Mouse (Mus musculus) olfactory bulb, adult 2 months (tissue): ENCODE results near the gene Mnd1. TPM values are rescaled to one million over a fixed set of nuclear protein-coding genes. Genes with fewer than 3 reads are reported as not detected.

Experiments
- H3K27ac ChIP-seq: fragments of 200-500 bp; 2 replicates; pipeline ENCODE4 v1.5.1; 2012; ENCODE audit warnings: low read depth, low read length; ENCODE audit not compliant: insufficient read depth
- H3K4me1 ChIP-seq: fragments of 200-500 bp; 2 replicates; pipeline ENCODE4 v1.6.1; 2012; ENCODE audit warnings: low read length; ENCODE audit not compliant: control insufficient read depth, insufficient read depth
- H3K4me3 ChIP-seq: fragments of 200-500 bp; 2 replicates; pipeline ENCODE4 v1.5.1; 2012; ENCODE audit warnings: mild to moderate bottlenecking, low read depth, low read length, moderate library complexity; ENCODE audit not compliant: insufficient read depth
- CTCF ChIP-seq: fragments of 200-500 bp; IDR thresholded peaks from 2 replicates; pipeline ENCODE4 v1.5.1; 2012; ENCODE audit warnings: low read depth, mild to moderate bottlenecking, low read length, moderate library complexity; ENCODE audit not compliant: insufficient read depth
- POLR2A ChIP-seq: fragments of 200-500 bp; IDR thresholded peaks from 2 replicates; pipeline ENCODE4 v1.6.1; 2012; ENCODE audit warnings: mild to moderate bottlenecking, low read depth, low read length, moderate library complexity; ENCODE audit not compliant: insufficient read depth
- WGBS: fragments of 180-500 bp; shearing (Covaris S2); methylation state at CpG from one replicate; pipeline ENCODE4 v1.1.7; 2018; 5-methylcytosine and 5-hydroxymethylcytosine counted together
- polyA plus RNA-seq: library from polyadenylated mRNA; stranded (reverse); fragments of >200 nt; gene quantifications from 2 replicates; pipeline ENCODE4 v1.2.4, GENCODE M21; 2012; ENCODE audit warnings: low replicate concordance; ENCODE audit not compliant: missing spikeins, insufficient read depth, insufficient read length

The Mnd1 gene
- polyA plus RNA-seq, 1 experiment = not detected

DNA sequence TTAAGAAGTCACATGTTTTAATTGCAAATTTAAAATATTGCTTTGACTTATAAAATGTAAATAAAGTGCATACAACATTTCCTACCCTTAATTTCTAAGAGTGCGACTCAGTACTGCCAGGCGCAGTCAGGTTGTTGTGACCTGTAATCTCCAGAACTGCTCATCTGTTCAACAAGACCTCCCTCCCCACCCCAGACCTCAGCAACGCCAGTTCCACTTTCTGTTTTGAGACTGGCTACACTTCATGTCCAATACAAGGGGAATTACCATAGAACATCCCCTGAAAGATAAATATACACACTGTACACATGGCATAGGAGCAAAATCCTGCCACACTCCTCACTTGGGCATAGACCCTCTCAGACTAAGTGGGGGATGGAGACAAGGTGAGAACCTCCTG lies 28.9 kb downstream of the Mnd1 start:
- H3K27ac ChIP-seq = no peak overlapping the region
- H3K4me1 ChIP-seq = no peaks in the 10 kb centered on the region
- no peak overlapping the region for H3K4me3 ChIP-seq
- 94% methylated on average over 3 of the region's 3 CpGs for WGBS
- TF ChIP-seq CTCF (no peak), POLR2A (no peak)

DNA sequence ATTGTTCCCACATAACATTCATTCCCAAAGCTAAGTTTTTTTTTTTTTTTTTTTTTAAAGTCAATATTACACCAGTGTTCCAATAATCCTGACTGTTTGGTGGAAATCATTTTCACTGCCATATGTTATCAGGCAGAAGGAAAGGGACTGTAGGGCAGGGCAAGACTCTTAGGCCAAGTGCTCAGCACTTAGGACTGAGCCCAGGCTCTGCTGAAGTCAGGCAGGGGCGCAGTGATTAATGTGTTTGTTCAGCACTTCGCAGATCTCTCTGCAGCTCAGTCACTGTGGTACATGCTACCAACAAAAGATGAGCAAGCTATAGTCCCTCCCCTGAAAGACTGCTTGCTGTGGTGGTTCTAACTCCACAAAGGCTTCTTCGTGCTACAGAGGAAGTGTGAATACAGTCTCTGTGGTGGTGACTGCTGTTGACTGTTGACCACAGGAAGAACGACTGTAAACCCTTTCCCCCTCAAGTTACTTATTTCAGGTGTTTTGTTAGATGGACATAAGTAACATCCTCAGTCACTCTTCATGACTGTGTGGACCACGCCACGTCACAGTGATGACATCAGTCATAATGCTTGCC lies 29.8 kb downstream of the Mnd1 start:
- 83% methylated on average over 6 of the region's 6 CpGs for WGBS
- no peak overlapping the region for H3K27ac ChIP-seq
- no peak for TF ChIP-seq POLR2A
- TF ChIP-seq CTCF = no peak
- H3K4me1 ChIP-seq = no peaks in the 10 kb centered on the region
- no peak overlapping the region for H3K4me3 ChIP-seq

DNA sequence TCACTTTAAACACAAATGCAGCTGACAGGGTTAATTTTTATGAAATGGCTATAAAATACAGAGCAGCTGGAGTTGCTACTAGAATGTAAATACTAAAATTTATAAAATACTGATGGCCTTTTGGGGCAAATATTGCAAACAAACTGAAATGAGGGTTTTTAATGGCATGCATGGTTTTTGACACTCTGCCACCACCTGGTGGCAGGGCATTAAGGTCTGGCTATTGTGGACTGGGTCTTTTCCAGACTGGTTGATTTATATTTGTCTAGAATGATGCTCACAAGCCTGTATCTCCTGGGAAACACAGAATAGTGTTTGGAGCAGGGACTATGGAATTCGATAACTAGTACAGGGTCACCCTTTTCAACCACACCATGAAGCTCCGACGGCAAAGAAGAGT lies 32.1 kb downstream of the Mnd1 start:
- Histone ChIP-seq H3K27ac (no peak overlapping the region), H3K4me3 (no peak overlapping the region), H3K4me1 (no peaks in the 10 kb centered on the region)
- TF ChIP-seq POLR2A = no peak
- TF ChIP-seq CTCF = no peak
- WGBS = 70% methylated on average over 3 of the region's 3 CpGs

DNA sequence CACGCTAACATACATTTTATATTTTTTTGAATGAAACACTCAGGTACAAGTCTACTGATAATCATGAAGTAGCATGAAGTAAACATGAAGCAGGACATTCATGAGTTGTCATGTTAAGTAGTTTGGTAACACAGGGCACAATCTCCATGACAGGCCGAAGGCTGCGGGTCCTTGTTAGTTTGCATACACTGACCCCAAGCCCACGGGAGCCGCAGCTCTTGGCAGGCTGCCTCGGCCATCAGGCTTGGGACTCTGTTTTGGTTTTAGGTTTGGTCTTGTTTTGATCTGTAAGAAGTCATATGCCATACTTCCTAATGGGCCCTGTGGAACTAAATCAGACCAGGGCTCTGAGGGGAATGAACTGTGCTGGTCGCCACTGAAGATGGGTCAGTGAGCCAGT lies 36.9 kb downstream of the Mnd1 start:
- TF ChIP-seq CTCF (no peak), POLR2A (no peak)
- Histone ChIP-seq H3K4me1 (no peaks in the 10 kb centered on the region), H3K27ac (no peak overlapping the region), H3K4me3 (no peak overlapping the region)
- whole genome bisulfite sequencing = 80% methylated on average over 7 of the region's 7 CpGs

DNA sequence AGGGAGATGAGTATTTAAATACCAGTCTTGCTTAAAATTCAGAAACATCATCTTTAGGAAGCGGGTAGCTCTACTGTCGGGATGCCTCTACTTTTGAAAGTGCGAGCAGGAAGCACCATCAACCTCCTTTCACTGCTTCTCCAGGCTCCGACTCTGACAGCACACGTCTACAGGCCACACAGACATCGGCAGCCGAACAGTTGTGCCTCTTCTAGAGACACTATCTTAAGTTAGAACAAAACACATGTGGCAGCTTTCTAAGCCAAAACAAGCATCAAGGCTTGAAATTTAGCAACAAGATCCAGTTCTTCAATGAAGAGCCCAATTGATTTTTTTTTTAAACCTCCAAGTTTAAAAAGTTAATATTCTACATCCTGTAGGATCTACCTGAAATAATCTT lies 37.4 kb downstream of the Mnd1 start:
- Histone ChIP-seq H3K27ac (no peak overlapping the region), H3K4me1 (no peaks in the 10 kb centered on the region), H3K4me3 (no peak overlapping the region)
- TF ChIP-seq CTCF (no peak), POLR2A (no peak)
- WGBS = 88% methylated on average over 7 of the region's 7 CpGs

- Histone ChIP-seq H3K4me1 (no peaks in the 10 kb centered on the region), H3K4me3 (no peak overlapping the region), H3K27ac (no peak overlapping the region)
- WGBS = 74% methylated on average over 2 of the region's 2 CpGs
- TF ChIP-seq POLR2A (no peak), CTCF (no peak)
Measured at GRCm38 (mm10) chr3:84108614-84109013, 47.0 kb downstream of the Mnd1 start.

DNA sequence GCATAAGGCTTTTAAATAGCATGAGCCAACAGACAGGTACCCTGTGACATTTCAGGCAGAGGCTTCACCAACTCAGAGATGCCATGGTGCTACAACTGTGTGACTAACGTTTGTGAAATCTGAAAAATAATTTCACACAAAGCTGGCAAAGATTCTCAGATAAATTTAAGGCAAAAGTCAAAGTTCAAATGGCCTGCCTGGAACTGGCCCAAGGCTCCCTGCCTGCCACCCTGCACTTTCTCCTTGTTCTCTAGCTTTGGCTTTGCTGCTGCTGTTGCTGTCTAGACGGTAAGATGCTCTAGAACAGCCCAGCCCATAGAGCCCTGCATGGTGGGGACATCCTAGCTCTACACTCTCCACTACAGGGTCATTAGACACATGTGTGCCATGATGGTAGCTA lies 49.5 kb downstream of the Mnd1 start:
- no peak overlapping the region for H3K4me3 ChIP-seq
- no peak overlapping the region for H3K27ac ChIP-seq
- no peaks in the 10 kb centered on the region for H3K4me1 ChIP-seq
- TF ChIP-seq POLR2A (no peak), CTCF (no peak)
- WGBS = 71% methylated on average over 2 of the region's 2 CpGs

DNA sequence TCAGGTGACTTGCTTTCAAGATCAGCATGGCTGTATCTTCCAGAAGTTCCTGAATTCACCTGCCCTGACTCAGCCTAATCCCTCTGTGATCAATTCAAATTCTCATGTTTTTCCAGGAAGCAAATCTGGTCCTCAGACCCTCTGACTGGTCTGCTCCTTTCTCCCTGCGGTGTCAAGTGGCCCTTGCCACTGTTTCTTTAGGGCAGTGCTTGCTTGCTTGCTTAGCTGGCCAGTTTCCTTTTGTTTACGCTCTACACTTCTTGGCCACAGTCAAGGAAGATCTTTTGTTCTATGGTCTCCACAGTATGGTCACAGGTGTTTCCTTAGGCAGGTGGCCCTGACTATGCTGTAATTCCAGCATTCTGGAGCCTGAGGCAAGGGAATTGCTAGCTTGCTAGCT lies 52.0 kb downstream of the Mnd1 start:
- 86% methylated on average over 2 of the region's 2 CpGs for WGBS
- Histone ChIP-seq H3K27ac (no peak overlapping the region), H3K4me3 (no peak overlapping the region), H3K4me1 (no peaks in the 10 kb centered on the region)
- TF ChIP-seq CTCF = no peak
- TF ChIP-seq POLR2A = no peak

GRCm38 (mm10) chr3:84092875-84093274 lies 62.7 kb downstream of the Mnd1 start:
- WGBS = 92% methylated on average over 2 of the region's 2 CpGs
- Histone ChIP-seq H3K4me3 (no peak overlapping the region), H3K4me1 (no peaks in the 10 kb centered on the region), H3K27ac (no peak overlapping the region)
- TF ChIP-seq POLR2A = no peak
- TF ChIP-seq CTCF = no peak

DNA sequence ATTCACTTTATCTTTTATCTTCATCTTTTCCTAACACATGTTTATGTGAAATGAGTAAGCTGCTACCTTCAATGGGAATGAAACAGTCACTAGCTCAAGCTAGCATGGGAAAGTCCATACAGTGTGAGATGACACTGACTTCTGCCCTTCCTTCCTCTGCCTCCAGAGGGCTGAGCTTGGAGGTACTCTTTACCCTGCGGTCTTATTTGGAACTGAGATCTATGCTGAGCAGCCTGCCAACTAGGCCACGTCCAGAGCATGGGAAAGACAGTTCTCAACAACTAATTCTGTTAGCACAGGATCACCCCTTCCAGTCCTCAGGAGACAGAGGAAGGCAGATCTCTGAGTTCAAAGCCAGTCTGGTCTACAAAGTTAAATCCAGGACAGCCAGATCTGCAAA lies 64.6 kb downstream of the Mnd1 start:
- 63% methylated on average over 2 of the region's 2 CpGs for WGBS
- no peaks in the 10 kb centered on the region for H3K4me1 ChIP-seq

More for the DNA sequence above, 64.6 kb downstream of the Mnd1 start:
- no peak overlapping the region for H3K4me3 ChIP-seq
- no peak overlapping the region for H3K27ac ChIP-seq
- TF ChIP-seq CTCF (no peak), POLR2A (no peak)
